Comparison of ENCODE assay signal across 21 mouse cellular contexts in genomic region chr2:35565051-35565836, GRCm38 (mm10).
"Had no signal": no experiment of that assay in that cellular context is flagged by ENCODE, and none has a peak within 500 bp of the region (broad histone marks: within the 10 kb centered on the region; RNA-seq: fewer than 3 reads in every experiment).

No protein-coding gene starts in this region.

- H3K4me3 ChIP-seq: layer of hippocampus, adult 2 months; limb, embryonic 10.5 days; limb, embryonic 13.5 days; liver, embryonic 12.5 days; liver, embryonic 15.5 days; lung, embryonic 15.5 days; midbrain, embryonic 12.5 days had no signal

- DNase-seq: kidney, adult 18-20 months; kidney, adult 9 months; kidney, postnatal 25 days; layer of hippocampus, adult 9-11 months; liver; lung, adult 18-20 months; lung, postnatal 10 days; lung, postnatal 36 days; right cerebral cortex, postnatal 14 days; right cerebral cortex, postnatal 4 days; thymus, adult 18-20 months; thymus, postnatal 36 days had no signal

- H3K27ac ChIP-seq: layer of hippocampus, adult 2 months; limb, embryonic 10.5 days; limb, embryonic 13.5 days; liver, embryonic 12.5 days; liver, embryonic 15.5 days; lung, embryonic 15.5 days; midbrain, embryonic 12.5 days; stomach, postnatal 0 days had no signal

- H3K9me3 ChIP-seq: limb, embryonic 10.5 days; limb, embryonic 13.5 days; liver, embryonic 12.5 days; liver, embryonic 15.5 days; lung, embryonic 15.5 days; midbrain, embryonic 12.5 days had no signal

- H3K36me3 ChIP-seq: limb, embryonic 10.5 days; limb, embryonic 13.5 days; liver, embryonic 12.5 days; liver, embryonic 15.5 days; lung, embryonic 15.5 days; midbrain, embryonic 12.5 days had no signal

- H3K4me1 ChIP-seq: liver, embryonic 15.5 days; midbrain, embryonic 12.5 days had no signal

- ATAC-seq: liver, embryonic 12.5 days; midbrain, embryonic 16.5 days had no signal

- H3K27me3 ChIP-seq: limb, embryonic 13.5 days; liver, embryonic 15.5 days; lung, embryonic 15.5 days; midbrain, embryonic 12.5 days had no signal
